Mouse (Mus musculus) stomach, embryonic 16.5 days (tissue): ENCODE data around the gene Mdm2. TPM values are rescaled to one million over a fixed set of nuclear protein-coding genes. Genes with fewer than 3 reads are reported as not detected.
"Not testable (repeated sequence)": the region's sequence is repeated elsewhere in the genome, so short reads cannot be mapped to it uniquely, and the experiment has no call there.

Experiments
- ATAC-seq: fragments of 200-750 bp; cut with Nextera tagmentation; 2 replicates; pipeline ENCODE4 v1.8.0; 2017; ENCODE audit warnings: moderate number of reproducible peaks, moderate TSS enrichment; ENCODE audit not compliant: insufficient read depth, low FRiP score
- H3K27ac ChIP-seq: fragments of 300-500 bp; sonication (generic); 2 replicates; pipeline ENCODE4 v1.5.1; 2014; ENCODE audit warnings: low read length
- H3K27me3 ChIP-seq: fragments of 300-500 bp; sonication (generic); 2 replicates; pipeline ENCODE4 v1.6.1; 2014; ENCODE audit warnings: low read length, control low read depth, mixed read lengths; ENCODE audit not compliant: control insufficient read depth, insufficient read depth
- H3K36me3 ChIP-seq: fragments of 300-500 bp; sonication (generic); 2 replicates; pipeline ENCODE4 v1.6.1; 2014; ENCODE audit warnings: low read length; ENCODE audit not compliant: control insufficient read depth, insufficient read depth
- H3K4me1 ChIP-seq: fragments of 300-500 bp; sonication (generic); 2 replicates; pipeline ENCODE4 v1.6.1; 2014; ENCODE audit warnings: low read length, control low read depth, mixed read lengths; ENCODE audit not compliant: control insufficient read depth, insufficient read depth
- H3K4me2 ChIP-seq: fragments of 300-500 bp; sonication (generic); 2 replicates; pipeline ENCODE4 v1.6.1; 2014; ENCODE audit warnings: low read depth, low read length, mixed read lengths
- H3K4me3 ChIP-seq: fragments of 300-500 bp; sonication (generic); replicated peaks from 2 replicates; pipeline ENCODE4 v1.5.1; 2014; ENCODE audit warnings: mild to moderate bottlenecking, low read length
- H3K9ac ChIP-seq: fragments of 300-500 bp; sonication (generic); 2 replicates; pipeline ENCODE4 v1.6.1; 2014; ENCODE audit warnings: low read length
- H3K9me3 ChIP-seq: fragments of 300-500 bp; sonication (generic); replicated peaks from 2 replicates; pipeline ENCODE4 v1.6.1; 2016; ENCODE audit warnings: low read length, control low read depth; ENCODE audit not compliant: control insufficient read depth
- whole genome bisulfite sequencing: fragments of 180-500 bp; shearing (Covaris S2); extraction: QIAGEN DNeasy Blood & Tissue Kit; methylation state at CpG from one replicate; pipeline ENCODE4 v1.1.7; 2014; 5-methylcytosine and 5-hydroxymethylcytosine counted together
- polyA plus RNA-seq: library from polyadenylated mRNA; unstranded; fragments of >200 nt; fragmentation: Nextera tagmentation; extraction: Ambion mirVana; gene quantifications from 2 replicates; pipeline ENCODE4 v1.2.1, GENCODE M21; 2015

The Mdm2 gene
- polyA plus RNA-seq, 1 experiment from 2014 or later = 39.9 TPM

- 94% methylated on average over 14 of the region's 14 CpGs for WGBS
- H3K27ac ChIP-seq = no peak overlapping the region
- H3K4me2 ChIP-seq = no peak overlapping the region
- no peak overlapping the region for H3K4me3 ChIP-seq
- peaks cover 26% of the 10 kb centered on the region for H3K36me3 ChIP-seq
- ATAC-seq = no peak
- 0 out of 2 replicates have a peak, but pooled peaks cover 4% of the 10 kb centered on the region for H3K4me1 ChIP-seq
- no peaks in the 10 kb centered on the region for H3K27me3 ChIP-seq
- no peak overlapping the region for H3K9ac ChIP-seq
- H3K9me3 ChIP-seq = 0 out of 2 replicates have a peak, but pooled peaks cover 4% of the 10 kb centered on the region
Measured at GRCm38 (mm10) chr10:117749787-117750343, 39.3 kb upstream of the Mdm2 start.

GRCm38 (mm10) chr10:117749050-117749686, 38.6 kb upstream of the Mdm2 start:
- H3K36me3 ChIP-seq = peaks cover 23% of the 10 kb centered on the region
- H3K9me3 ChIP-seq = 0 out of 2 replicates have a peak, but pooled peaks cover 4% of the 10 kb centered on the region

GRCm38 (mm10) chr10:117748276-117749049, 37.9 kb upstream of the Mdm2 start:
- Histone ChIP-seq H3K4me2 (no peak overlapping the region), H3K4me1 (0 out of 2 replicates have a peak, but pooled peaks cover 6% of the 10 kb centered on the region), H3K9me3 (0 out of 2 replicates have a peak, but pooled peaks cover 4% of the 10 kb centered on the region), H3K9ac (no peak overlapping the region), H3K27me3 (no peaks in the 10 kb centered on the region), H3K36me3 (peaks cover 23% of the 10 kb centered on the region), H3K4me3 (no peak overlapping the region), H3K27ac (no peak overlapping the region)
- 89% methylated on average over 10 of the region's 10 CpGs for WGBS
- ATAC-seq = no peak

More at GRCm38 (mm10) chr10:117749050-117749686, 38.6 kb upstream of the Mdm2 start:
- no peak overlapping the region for H3K27ac ChIP-seq
- no peak overlapping the region for H3K4me2 ChIP-seq
- H3K27me3 ChIP-seq = no peaks in the 10 kb centered on the region
- no peak overlapping the region for H3K4me3 ChIP-seq
- H3K9ac ChIP-seq = no peak overlapping the region
- ATAC-seq = no peak
- 0 out of 2 replicates have a peak, but pooled peaks cover 6% of the 10 kb centered on the region for H3K4me1 ChIP-seq
- 97% methylated on average over 10 of the region's 10 CpGs for WGBS

GRCm38 (mm10) chr10:117747711-117748110, 37.2 kb upstream of the Mdm2 start:
- Histone ChIP-seq H3K27me3 (no peaks in the 10 kb centered on the region), H3K4me2 (no peak overlapping the region), H3K4me1 (0 out of 2 replicates have a peak, but pooled peaks cover 6% of the 10 kb centered on the region), H3K9me3 (0 out of 2 replicates have a peak, but pooled peaks cover 4% of the 10 kb centered on the region), H3K27ac (no peak overlapping the region), H3K9ac (no peak overlapping the region), H3K36me3 (peaks cover 23% of the 10 kb centered on the region), H3K4me3 (no peak overlapping the region)
- WGBS = 86% methylated on average over 7 of the region's 7 CpGs
- ATAC-seq = no peak

- 0 out of 2 replicates have a peak, but pooled peaks cover 6% of the 10 kb centered on the region for H3K4me1 ChIP-seq
- H3K27ac ChIP-seq = peak within 1 kb of the TSS; percentile 67
- peak within 1 kb of the TSS; percentile 50 for H3K4me3 ChIP-seq
- no peaks in the 10 kb centered on the region for H3K27me3 ChIP-seq
- peak within 1 kb of the TSS; percentile 63 for H3K4me2 ChIP-seq
- peak within 1 kb of the TSS; percentile 60 for H3K9ac ChIP-seq
- peaks cover 17% of the 10 kb centered on the region for H3K36me3 ChIP-seq
- ATAC-seq = peak; percentile 96
- H3K9me3 ChIP-seq = 0 out of 2 replicates have a peak, but pooled peaks cover 4% of the 10 kb centered on the region
- 14% methylated on average over 43 of the region's 46 CpGs for WGBS
Measured at GRCm38 (mm10) chr10:117746297-117746883, 35.8 kb upstream of the Mdm2 start, which contains the start of gene Slc35e3. Slc35e3 (minus strand) TSS chr10:117746365.

- H3K4me1 ChIP-seq, H3K9me3 ChIP-seq, H3K27me3 ChIP-seq, H3K27ac ChIP-seq: not testable (repeated sequence)
- Histone ChIP-seq H3K4me2 (peak overlapping the region; percentile 63), H3K9ac (peak overlapping the region; percentile 58), H3K36me3 (peaks cover 10% of the 10 kb centered on the region), H3K4me3 (peak overlapping the region; percentile 50)
- under 1% methylated on average over 14 of the region's 46 CpGs for WGBS
- peak; percentile 12 for ATAC-seq
Measured at GRCm38 (mm10) chr10:117745570-117746296, 35.2 kb upstream of the Mdm2 start.

GRCm38 (mm10) chr10:117743917-117744316, 33.4 kb upstream of the Mdm2 start:
- H3K4me2 ChIP-seq = peak overlapping the region; percentile 63; the same call in 1 of the 2 replicates

GRCm38 (mm10) chr10:117743182-117743581, 32.6 kb upstream of the Mdm2 start:
- peaks cover 6% of the 10 kb centered on the region; the same call in 1 of the 2 replicates for H3K36me3 ChIP-seq
- no peak overlapping the region for H3K27ac ChIP-seq
- 0 out of 2 replicates have a peak, but pooled peaks cover 9% of the 10 kb centered on the region for H3K4me1 ChIP-seq
- no peak overlapping the region for H3K4me3 ChIP-seq
- ATAC-seq = no peak
- H3K9ac ChIP-seq = no peak overlapping the region
- H3K27me3 ChIP-seq = no peaks in the 10 kb centered on the region
- WGBS = 80% methylated on average over 2 of the region's 2 CpGs
- no peaks in the 10 kb centered on the region for H3K9me3 ChIP-seq
- H3K4me2 ChIP-seq = no peak overlapping the region

More at GRCm38 (mm10) chr10:117743917-117744316, 33.4 kb upstream of the Mdm2 start:
- WGBS = 66% methylated on average over 4 of the region's 4 CpGs
- no peaks in the 10 kb centered on the region for H3K27me3 ChIP-seq
- H3K9ac ChIP-seq = no peak overlapping the region
- 0 out of 2 replicates have a peak, but pooled peaks cover 7% of the 10 kb centered on the region for H3K4me1 ChIP-seq
- H3K27ac ChIP-seq = peak overlapping the region; percentile 30; the same call in 1 of the 2 replicates
- H3K9me3 ChIP-seq = no peaks in the 10 kb centered on the region
- H3K4me3 ChIP-seq = no peak overlapping the region
- no peak for ATAC-seq
- H3K36me3 ChIP-seq = no peaks in the 10 kb centered on the region
